Comparison of ENCODE assay signal across 9 mouse cellular contexts in the genomic region with DNA sequence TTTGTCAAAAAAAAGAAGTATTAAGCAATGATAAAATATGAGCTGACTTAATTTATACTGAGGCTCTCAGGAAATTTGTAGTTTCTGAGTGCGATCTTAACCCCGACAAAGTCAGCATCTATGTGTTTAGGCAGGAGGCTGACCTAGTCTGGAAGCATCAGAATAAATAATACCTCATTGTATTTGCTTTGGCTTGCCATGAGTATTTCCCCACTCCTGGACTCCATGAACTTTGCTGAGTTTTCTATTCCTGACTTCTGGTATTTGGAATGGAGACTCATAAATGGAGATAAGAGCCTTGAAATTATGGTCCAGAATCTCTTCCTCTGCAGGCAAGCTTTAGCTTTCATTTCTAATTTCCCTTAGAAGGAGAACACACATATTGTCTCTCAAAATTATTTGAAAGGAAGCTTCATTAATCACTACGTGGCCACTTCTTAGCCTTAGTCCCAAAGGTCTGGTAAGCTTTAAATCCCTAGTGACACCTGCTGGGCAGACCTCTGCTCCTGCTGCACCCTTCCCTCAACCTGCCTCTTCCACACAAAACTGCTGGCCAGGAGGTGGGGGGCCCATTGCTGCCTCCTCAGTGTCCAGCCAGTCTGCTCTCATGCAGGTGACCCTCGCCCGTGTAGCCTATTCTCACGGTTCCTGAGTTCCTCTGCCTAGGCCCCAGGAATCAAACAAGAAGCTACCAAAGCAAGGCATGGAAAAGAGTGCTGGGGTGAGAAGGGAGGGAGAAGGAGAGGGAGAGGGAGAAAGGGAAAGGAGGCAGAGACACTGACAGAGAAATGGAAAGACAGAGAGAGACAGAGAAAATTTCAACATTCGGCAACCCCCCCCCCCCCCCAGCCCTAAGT.
A peak's percentile ranks its signal among the peaks of the same experiment; 100 is the strongest.
DNase-seq lines count a peak whose midpoint lies in the region; ATAC-seq lines count a peak whose summit lies in the region.
"Had no signal": no experiment of that assay in that cellular context is flagged by ENCODE, and none has a peak within 500 bp of the region (broad histone marks: within the 10 kb centered on the region; RNA-seq: fewer than 3 reads in every experiment).

No protein-coding gene starts in this region.

- H3K27ac ChIP-seq in hindbrain, embryonic 16.5 days (ENCODE audit: low read depth, low read length): peak overlapping the region; percentile 81
- H3K27ac ChIP-seq in liver, embryonic 11.5 days (ENCODE audit: low read depth, low read length): peak overlapping the region; percentile 48; the same call in 1 of the 2 replicates
- H3K27ac ChIP-seq: stomach, embryonic 15.5 days had no signal

- peaks cover 35% of the 10 kb centered on the region for H3K4me1 ChIP-seq in hindbrain, embryonic 16.5 days (ENCODE audit: control insufficient read depth, insufficient read depth, low read depth, low read length)
- no peaks in the 10 kb centered on the region; the same call in 1 of the 2 replicates for H3K4me1 ChIP-seq in liver, embryonic 11.5 days (replicated peaks; ENCODE audit: control insufficient read depth, insufficient read depth, low read length)

- no peak overlapping the region for H3K4me3 ChIP-seq in hindbrain, embryonic 16.5 days (ENCODE audit: low read length)
- H3K4me3 ChIP-seq in liver, embryonic 11.5 days (ENCODE audit: low read depth, low read length): no peak overlapping the region
- H3K4me3 ChIP-seq: stomach, embryonic 15.5 days had no signal

- no peak for ATAC-seq in hindbrain, embryonic 16.5 days
- ATAC-seq in liver, embryonic 11.5 days (replicated peaks; ENCODE audit: low FRiP score): 0 out of 2 replicates have a peak, but pooled peaks have one; percentile 14

- DNase-seq in adrenal gland, adult (ENCODE audit: inconsistent age in 2 of 2, low spot score in 1 of 2): peak; percentile 13 to 62
- no peak for DNase-seq in adrenal gland, adult 18-20 months (ENCODE audit: low spot score in 2 of 2)
- DNase-seq in brain, adult 2 months (ENCODE audit: low read depth, low spot score): peak; percentile 35
- DNase-seq in liver, embryonic 11.5 days (ENCODE audit: low spot score): no peak
- no peak for DNase-seq in urinary bladder, postnatal 25 days (ENCODE audit: low spot score)
- DNase-seq in B cell, adult 2 months: no peak
- no peak for DNase-seq in right cerebral cortex, postnatal 25 days

- no peaks in the 10 kb centered on the region for H3K36me3 ChIP-seq in hindbrain, embryonic 16.5 days (ENCODE audit: control insufficient read depth, insufficient read depth, low read length)
- H3K36me3 ChIP-seq in liver, embryonic 11.5 days (ENCODE audit: control insufficient read depth, insufficient read depth, low read length): no peaks in the 10 kb centered on the region
- H3K36me3 ChIP-seq: stomach, embryonic 15.5 days had no signal

- no peaks in the 10 kb centered on the region for H3K9me3 ChIP-seq in hindbrain, embryonic 16.5 days (ENCODE audit: control insufficient read depth, low read length)
- H3K9me3 ChIP-seq in liver, embryonic 11.5 days (ENCODE audit: control insufficient read depth, low read length): no peaks in the 10 kb centered on the region
- H3K9me3 ChIP-seq: stomach, embryonic 15.5 days had no signal

- H3K27me3 ChIP-seq in hindbrain, embryonic 16.5 days (replicated peaks; ENCODE audit: control insufficient read depth, insufficient read depth, low read length): no peaks in the 10 kb centered on the region
- H3K27me3 ChIP-seq in liver, embryonic 11.5 days (replicated peaks; ENCODE audit: control insufficient read depth, insufficient read depth, low read length): no peaks in the 10 kb centered on the region
- H3K27me3 ChIP-seq: stomach, embryonic 15.5 days had no signal

- H3K4me2 ChIP-seq in hindbrain, embryonic 16.5 days (ENCODE audit: low read length): no peak overlapping the region
- H3K4me2 ChIP-seq in liver, embryonic 11.5 days: no peak overlapping the region

- WGBS in hindbrain, embryonic 16.5 days: 30% methylated on average over 7 of the region's 7 CpGs
- 51% methylated on average over 7 of the region's 7 CpGs for WGBS in liver, embryonic 11.5 days

- H3K9ac ChIP-seq in hindbrain, embryonic 16.5 days (ENCODE audit: low read depth, low read length): peak overlapping the region; percentile 43; the same call in 1 of the 2 replicates
- no peak overlapping the region for H3K9ac ChIP-seq in liver, embryonic 11.5 days (ENCODE audit: low read depth, low read length)
- H3K9ac ChIP-seq: stomach, embryonic 15.5 days had no signal

Comparison
In these comparisons a context has a peak if more than half of its experiments do, and no peak if none do; other contexts are left out.
1. DNase-seq: peak in adrenal gland, adult (2 of 2) and brain, adult 2 months (single experiment); none in adrenal gland, adult 18-20 months (0 of 2), liver, embryonic 11.5 days (single experiment), urinary bladder, postnatal 25 days (single experiment), B cell, adult 2 months (0 of 2) and right cerebral cortex, postnatal 25 days (single experiment).